12 mouse cellular contexts compared by ENCODE assay signal in genomic region chr19:43598741-43599660, GRCm38 (mm10). TPM values are rescaled to one million over a fixed set of nuclear protein-coding genes. Genes with fewer than 3 reads are reported as not detected.
A peak's percentile ranks its signal among the peaks of the same experiment; 100 is the strongest.
DNase-seq lines count a peak whose midpoint lies in the region; ATAC-seq and TF ChIP-seq lines count a peak whose summit lies in the region.
"Had no signal": no experiment of that assay in that cellular context is flagged by ENCODE, and none has a peak within 500 bp of the region (broad histone marks: within the 10 kb centered on the region; RNA-seq: fewer than 3 reads in every experiment).

No protein-coding gene starts in this region.

- TF ChIP-seq CTCF in kidney, postnatal 0 days (IDR thresholded peaks at IDR 0.05; ENCODE audit: low read depth): no peak

- DNase-seq in embryo, embryonic 10.5 days (ENCODE audit: low spot score): peak; percentile 63
- DNase-seq in embryo, embryonic 10 days (ENCODE audit: low spot score): no peak
- DNase-seq in kidney, postnatal 0 days (ENCODE audit: low spot score): no peak
- no peak for DNase-seq in kidney, postnatal 36 days
- DNase-seq in cerebellum, adult 11-12 months: no peak
- DNase-seq in forebrain, embryonic 10.5 days (ENCODE audit: extremely low spot score, low spot score): no peak
- DNase-seq: kidney, adult 2 months; lung, adult 2 months had no signal

- H3K9ac ChIP-seq in kidney, postnatal 0 days (ENCODE audit: low read depth, low read length): no peak overlapping the region
- peak overlapping the region; percentile 7 for H3K9ac ChIP-seq in intestine, embryonic 16.5 days (ENCODE audit: low read depth, low read length)
- no peak overlapping the region for H3K9ac ChIP-seq in neural tube, embryonic 12.5 days

- peak overlapping the region; percentile 25; the same call in 1 of the 2 replicates for H3K4me2 ChIP-seq in kidney, postnatal 0 days (ENCODE audit: low read length)
- H3K4me2 ChIP-seq in intestine, embryonic 16.5 days (ENCODE audit: low read depth, low read length): peak overlapping the region; percentile 56
- peak overlapping the region; percentile 50 for H3K4me2 ChIP-seq in neural tube, embryonic 12.5 days (replicated peaks)

- H3K27ac ChIP-seq in kidney, postnatal 0 days: no peak overlapping the region
- peak overlapping the region; percentile 78 for H3K27ac ChIP-seq in intestine, embryonic 16.5 days (ENCODE audit: low read length)
- H3K27ac ChIP-seq in neural tube, embryonic 12.5 days: no peak overlapping the region
- H3K27ac ChIP-seq in forebrain, embryonic 10.5 days: no peak overlapping the region

- 4% methylated on average over 25 of the region's 25 CpGs for WGBS in kidney, postnatal 0 days
- WGBS in intestine, embryonic 16.5 days: 7% methylated on average over 24 of the region's 25 CpGs
- WGBS in neural tube, embryonic 12.5 days: 3% methylated on average over 24 of the region's 25 CpGs
- WGBS in forebrain, embryonic 10.5 days: 2% methylated on average over 25 of the region's 25 CpGs

- H3K36me3 ChIP-seq in kidney, postnatal 0 days (ENCODE audit: insufficient read depth, low read length): no peaks in the 10 kb centered on the region
- H3K36me3 ChIP-seq in intestine, embryonic 16.5 days (ENCODE audit: control insufficient read depth, insufficient read depth, low read length): no peaks in the 10 kb centered on the region
- H3K36me3 ChIP-seq in neural tube, embryonic 12.5 days: no peaks in the 10 kb centered on the region
- H3K36me3 ChIP-seq in forebrain, embryonic 10.5 days (replicated peaks): no peaks in the 10 kb centered on the region

- H3K4me3 ChIP-seq in kidney, postnatal 0 days (replicated peaks; ENCODE audit: low read depth, low read length): peak overlapping the region; percentile 11; the same call in 1 of the 2 replicates
- peak overlapping the region; percentile 36 for H3K4me3 ChIP-seq in intestine, embryonic 16.5 days (ENCODE audit: low read length)
- no peak overlapping the region for H3K4me3 ChIP-seq in neural tube, embryonic 12.5 days
- H3K4me3 ChIP-seq in forebrain, embryonic 10.5 days: no peak overlapping the region

- ATAC-seq in kidney, postnatal 0 days (replicated peaks; ENCODE audit: low FRiP score, low read depth): no peak
- 0 out of 2 replicates have a peak, but pooled peaks have one; percentile 25 for ATAC-seq in intestine, embryonic 16.5 days
- ATAC-seq in neural tube, embryonic 12.5 days (ENCODE audit: low FRiP score, low read depth): no peak
- ATAC-seq: midbrain, embryonic 16.5 days had no signal

- peaks cover 6% of the 10 kb centered on the region; the same call in 1 of the 2 replicates for H3K4me1 ChIP-seq in kidney, postnatal 0 days (replicated peaks; ENCODE audit: insufficient read depth, low read length)
- H3K4me1 ChIP-seq in intestine, embryonic 16.5 days (ENCODE audit: control insufficient read depth, insufficient read depth, low read length): peaks cover 15% of the 10 kb centered on the region
- peaks cover 16% of the 10 kb centered on the region for H3K4me1 ChIP-seq in neural tube, embryonic 12.5 days
- peaks cover 25% of the 10 kb centered on the region for H3K4me1 ChIP-seq in forebrain, embryonic 10.5 days

- H3K9me3 ChIP-seq in kidney, postnatal 0 days (replicated peaks; ENCODE audit: low read length): no peaks in the 10 kb centered on the region
- H3K9me3 ChIP-seq in intestine, embryonic 16.5 days (ENCODE audit: control insufficient read depth, low read length): no peaks in the 10 kb centered on the region
- H3K9me3 ChIP-seq in neural tube, embryonic 12.5 days: no peaks in the 10 kb centered on the region
- no peaks in the 10 kb centered on the region for H3K9me3 ChIP-seq in forebrain, embryonic 10.5 days

- H3K27me3 ChIP-seq in kidney, postnatal 0 days (ENCODE audit: insufficient read depth, low read length): peaks cover 98% of the 10 kb centered on the region
- peaks cover 38% of the 10 kb centered on the region for H3K27me3 ChIP-seq in intestine, embryonic 16.5 days (replicated peaks; ENCODE audit: control insufficient read depth, insufficient read depth, low read length)
- H3K27me3 ChIP-seq in neural tube, embryonic 12.5 days (replicated peaks): peaks cover 95% of the 10 kb centered on the region
- peaks cover 100% of the 10 kb centered on the region for H3K27me3 ChIP-seq in forebrain, embryonic 10.5 days (ENCODE audit: poor library complexity, severe bottlenecking)

RNA-seq across cellular contexts. Expression of gene Nkx2-3, which starts 13.1 kb away (rescaled TPM):
- polyA plus RNA-seq in kidney, postnatal 0 days (2015; fragmentation: Nextera tagmentation; extraction: Ambion mirVana): not detected in 2 replicates
- polyA plus RNA-seq in intestine, embryonic 16.5 days (2015; fragmentation: Nextera tagmentation; extraction: Ambion mirVana): 61.3 and 64.6 TPM in 2 replicates
- not detected in 2 replicates for polyA plus RNA-seq in neural tube, embryonic 12.5 days (2016; fragmentation: Nextera tagmentation; extraction: Ambion mirVana)
- polyA plus RNA-seq in forebrain, embryonic 10.5 days (2016; fragmentation: Nextera tagmentation; extraction: Ambion mirVana): 2.4 TPM in 2 replicates
- polyA plus RNA-seq: heart, postnatal 0 days; kidney, adult 2 months; lung, adult 2 months had no signal

Comparison
In these comparisons a context has a peak if more than half of its experiments do, and no peak if none do; other contexts are left out.
1. H3K4me3 ChIP-seq: peak in kidney, postnatal 0 days (single experiment) and intestine, embryonic 16.5 days (single experiment); none in neural tube, embryonic 12.5 days (single experiment) and forebrain, embryonic 10.5 days (single experiment).
2. RNA of gene Nkx2-3, which starts 13.1 kb away (polyA plus RNA-seq): 61.3 to 64.6 TPM in intestine, embryonic 16.5 days; 2.4 TPM in forebrain, embryonic 10.5 days, not detected in neural tube, embryonic 12.5 days and not detected in kidney, postnatal 0 days; every median in the first group is over 10 times any median in the second.
3. Peak in every context shown above with its lines, with median percentiles within 50 percentile points of each other: H3K4me2 ChIP-seq.